Mouse (Mus musculus): ENCODE results near the gene Alox15. TPM values are rescaled to one million over a fixed set of nuclear protein-coding genes. Genes with fewer than 3 reads are reported as not detected.

Alox15 gene
- total and polyA plus RNA-seq, 3 experiments = not detected

DNA sequence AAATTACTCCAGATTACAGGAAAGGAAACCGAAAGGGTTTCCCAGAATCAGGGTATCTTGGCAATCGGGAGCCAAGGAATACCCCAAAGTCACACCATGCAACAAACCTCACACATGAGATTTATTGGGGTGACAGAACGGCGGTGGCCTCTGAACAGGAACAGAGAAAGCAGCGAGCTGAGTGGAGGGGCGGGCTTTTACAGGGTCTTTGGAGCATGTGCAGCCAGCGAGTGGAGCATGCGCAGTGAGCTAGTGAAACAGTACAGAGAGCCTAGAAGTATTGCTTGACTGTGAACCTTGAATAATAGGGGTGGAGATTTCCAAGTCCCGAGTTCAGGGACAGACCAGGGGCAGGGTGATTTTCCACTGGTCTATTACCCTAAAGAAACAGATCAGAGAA is 3.2 kb downstream of the Alox15 start:
- no peaks in the 10 kb centered on the region for H3K9me3 ChIP-seq (replicated peaks; ENCODE audit: low read length)
- DNase-seq (ENCODE audit: extremely low read depth) = no peak
- peak overlapping the region in 1 of 3 experiments; percentile 15 for H3K4me3 ChIP-seq (replicated peaks in 1 of 3; ENCODE audit: low read depth in 2 of 3, low read length in 2 of 3, poor library complexity in 1 of 3)
- H3K4me2 ChIP-seq (ENCODE audit: insufficient read depth, low read depth, poor library complexity, severe bottlenecking) = peak overlapping the region; percentile 72
- in situ Hi-C loops (cut with MboI; ENCODE audit: low pct_ligation_motif_present, low pct_unique_long_range_greater_than_20kb, low sequenced_read_pairs) = loop anchor here (5.0 kb wide), 1 partner anchor 49 kb away; no protein-coding TSS in a partner anchor
- no peak overlapping the region for H3K9ac ChIP-seq (ENCODE audit: insufficient read depth, low read depth)
- H3K27me3 ChIP-seq (replicated peaks) = peaks cover 94% of the 10 kb centered on the region
- no peaks in the 10 kb centered on the region for H3K36me3 ChIP-seq (replicated peaks in 1 of 2; ENCODE audit: control insufficient read depth in 1 of 2, insufficient read depth in 1 of 2, low read length in 1 of 2)
- H3K79me2 ChIP-seq (replicated peaks; ENCODE audit: control insufficient read depth, extremely low read depth, insufficient read depth, poor library complexity, severe bottlenecking) = no peaks in the 10 kb centered on the region
- TF ChIP-seq USF2 (conservative IDR thresholded peaks at IDR 0.05; ENCODE audit: low read depth, low read length) = no peak
- peak; percentile 92 for TF ChIP-seq NRF1 (IDR thresholded peaks at IDR 0.05; ENCODE audit: low read depth, low read length)
- TF ChIP-seq CHD2 (IDR thresholded peaks at IDR 0.05; ENCODE audit: low read length) = no peak
- dilution Hi-C loops (cut with MboI; ENCODE audit: extremely low pct_ligation_motif_present, extremely low pct_unique_long_range_greater_than_20kb, low sequenced_read_pairs) = no loop called here
- no peak overlapping the region for H3K27ac ChIP-seq (ENCODE audit: insufficient read depth, low read depth)
- H3K4me1 ChIP-seq (ENCODE audit: control insufficient read depth in 1 of 2, insufficient read depth in 2 of 2) = peaks cover 3 to 5% of the 10 kb centered on the region in 2 experiments; a peak in 2 of 4 replicates

DNA sequence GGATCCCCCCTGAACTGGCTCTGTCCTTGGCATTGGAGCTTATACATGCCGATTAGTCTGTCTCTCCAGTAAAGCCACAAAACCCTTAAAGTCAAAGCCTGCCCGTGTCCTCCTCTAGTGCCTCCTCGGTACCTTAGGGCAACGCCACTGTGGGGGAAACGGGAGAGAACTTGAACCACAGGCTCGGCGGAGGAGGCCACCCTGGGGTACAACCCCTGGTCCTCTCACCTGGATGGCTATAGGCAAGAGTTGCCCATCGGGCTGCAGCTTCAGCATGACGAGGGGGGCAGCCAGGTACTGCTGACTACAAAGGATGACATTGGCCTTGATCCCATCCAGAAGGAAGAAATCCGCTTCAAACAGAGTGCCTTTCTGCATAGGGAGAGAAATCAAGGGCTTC is 4.0 kb downstream of the Alox15 start:
- TF ChIP-seq UBTF (IDR thresholded peaks at IDR 0.05; ENCODE audit: low read depth, low read length) = no peak
- no peak for TF ChIP-seq USF2 (conservative IDR thresholded peaks at IDR 0.05; ENCODE audit: low read depth, low read length)
- no peak for TF ChIP-seq POLR2A (IDR thresholded peaks at IDR 0.05; ENCODE audit: low read depth, low read length)
- TF ChIP-seq MAX (IDR thresholded peaks at IDR 0.05; ENCODE audit: low read length) = no peak
- no peak for TF ChIP-seq ELF1 (IDR thresholded peaks at IDR 0.05; ENCODE audit: low read depth, low read length)
- no peak for TF ChIP-seq NELFE (IDR thresholded peaks at IDR 0.05; ENCODE audit: low read depth, low read length)
- TF ChIP-seq USF1 (IDR thresholded peaks at IDR 0.05; ENCODE audit: low read depth, low read length) = no peak
- Histone ChIP-seq H3K4me1 (ENCODE audit: control insufficient read depth in 1 of 2, insufficient read depth in 2 of 2) (peaks cover 3 to 5% of the 10 kb centered on the region in 2 experiments; a peak in 2 of 4 replicates), H3K36me3 (replicated peaks in 1 of 2; ENCODE audit: control insufficient read depth in 1 of 2, insufficient read depth in 1 of 2, low read length in 1 of 2) (no peaks in the 10 kb centered on the region), H3K9ac (ENCODE audit: insufficient read depth, low read depth) (no peak overlapping the region), H3K27me3 (replicated peaks) (peaks cover 94% of the 10 kb centered on the region), H3K27ac (ENCODE audit: insufficient read depth, low read depth) (no peak overlapping the region), H3K4me2 (ENCODE audit: insufficient read depth, low read depth, poor library complexity, severe bottlenecking) (peak overlapping the region; percentile 72; the same call in 1 of the 2 replicates), H3K4me3 (replicated peaks in 1 of 3; ENCODE audit: low read depth in 2 of 3, low read length in 2 of 3, poor library complexity in 1 of 3) (no peak overlapping the region), H3K79me2 (replicated peaks; ENCODE audit: control insufficient read depth, extremely low read depth, insufficient read depth, poor library complexity, severe bottlenecking) (no peaks in the 10 kb centered on the region), H3K9me3 (replicated peaks; ENCODE audit: low read length) (no peaks in the 10 kb centered on the region)
- DNase-seq (ENCODE audit: extremely low read depth) = no peak
- in situ Hi-C loops (cut with MboI; ENCODE audit: low pct_ligation_motif_present, low pct_unique_long_range_greater_than_20kb, low sequenced_read_pairs) (loop anchor here (5.0 kb wide), 1 partner anchor 49 kb away; no protein-coding TSS in a partner anchor), dilution Hi-C loops (cut with MboI; ENCODE audit: extremely low pct_ligation_motif_present, extremely low pct_unique_long_range_greater_than_20kb, low sequenced_read_pairs) (no loop called here)

DNA sequence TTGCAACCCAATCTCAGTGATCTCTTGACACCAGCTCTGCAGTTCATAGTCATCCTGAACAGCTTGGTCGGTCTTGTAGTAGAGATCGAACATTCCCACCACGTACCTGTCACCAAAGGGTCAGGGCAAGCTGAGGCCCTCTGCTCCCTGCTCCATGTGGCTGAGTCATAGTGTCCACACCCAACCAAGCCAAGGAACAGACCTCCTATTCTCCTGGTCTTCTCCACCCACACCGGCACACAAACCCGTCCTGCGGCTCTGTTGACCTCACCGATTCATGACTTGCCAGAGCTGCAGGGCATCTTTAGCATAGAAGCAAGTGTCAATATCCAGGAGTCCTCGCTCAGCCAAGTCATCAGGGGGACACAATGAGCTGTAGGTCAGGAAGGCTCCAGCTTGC is 6.3 kb downstream of the Alox15 start:
- peaks cover 3 to 5% of the 10 kb centered on the region in 2 experiments; a peak in 2 of 4 replicates for H3K4me1 ChIP-seq (ENCODE audit: control insufficient read depth in 1 of 2, insufficient read depth in 2 of 2)
- no peak overlapping the region for H3K4me3 ChIP-seq (replicated peaks in 1 of 3; ENCODE audit: low read depth in 2 of 3, low read length in 2 of 3, poor library complexity in 1 of 3)
- TF ChIP-seq MAFK (IDR thresholded peaks at IDR 0.05; ENCODE audit: insufficient replicate concordance, low read length) (no peak), MAX (IDR thresholded peaks at IDR 0.05; ENCODE audit: low read length) (no peak), POLR2AphosphoS2 (IDR thresholded peaks at IDR 0.05; ENCODE audit: low read depth, low read length) (no peak), NRF1 (IDR thresholded peaks at IDR 0.05; ENCODE audit: low read depth, low read length) (no peak), SIN3A (IDR thresholded peaks at IDR 0.05; ENCODE audit: low read length) (no peak), RAD21 (IDR thresholded peaks at IDR 0.05; ENCODE audit: low read depth, low read length) (no peak), NELFE (IDR thresholded peaks at IDR 0.05; ENCODE audit: low read depth, low read length) (no peak), ETS1 (conservative IDR thresholded peaks at IDR 0.05; ENCODE audit: low read depth, low read length) (no peak), MXI1 (IDR thresholded peaks at IDR 0.05; ENCODE audit: low read depth, low read length) (no peak), JUN (IDR thresholded peaks at IDR 0.05; ENCODE audit: insufficient read depth, low read depth, low read length) (no peak), PAX5 (IDR thresholded peaks at IDR 0.05; ENCODE audit: low read length) (no peak), E2F4 (IDR thresholded peaks at IDR 0.05; ENCODE audit: insufficient replicate concordance, low read depth, low read length) (no peak)
- no peak overlapping the region for H3K9ac ChIP-seq (ENCODE audit: insufficient read depth, low read depth)
- dilution Hi-C loops (cut with MboI; ENCODE audit: extremely low pct_ligation_motif_present, extremely low pct_unique_long_range_greater_than_20kb, low sequenced_read_pairs) (no loop called here), in situ Hi-C loops (cut with MboI; ENCODE audit: low pct_ligation_motif_present, low pct_unique_long_range_greater_than_20kb, low sequenced_read_pairs) (loop anchor here (5.0 kb wide), 1 partner anchor 52 kb away; no protein-coding TSS in a partner anchor)
- peaks cover 93% of the 10 kb centered on the region for H3K27me3 ChIP-seq (replicated peaks)
- no peak overlapping the region for H3K4me2 ChIP-seq (ENCODE audit: insufficient read depth, low read depth, poor library complexity, severe bottlenecking)
- no peak for DNase-seq (ENCODE audit: extremely low read depth)
- no peaks in the 10 kb centered on the region for H3K9me3 ChIP-seq (replicated peaks; ENCODE audit: low read length)
- no peaks in the 10 kb centered on the region for H3K79me2 ChIP-seq (replicated peaks; ENCODE audit: control insufficient read depth, extremely low read depth, insufficient read depth, poor library complexity, severe bottlenecking)
- H3K36me3 ChIP-seq (replicated peaks in 1 of 2; ENCODE audit: control insufficient read depth in 1 of 2, insufficient read depth in 1 of 2, low read length in 1 of 2) = no peaks in the 10 kb centered on the region
- no peak overlapping the region for H3K27ac ChIP-seq (ENCODE audit: insufficient read depth, low read depth)

Measured in CH12.LX (cell line).